ENCODE assay signal across 22 mouse cellular contexts in genomic region chr13:90984073-90984472, GRCm38 (mm10).
"Had no signal": no experiment of that assay in that cellular context is flagged by ENCODE, and none has a peak within 500 bp of the region (broad histone marks: within the 10 kb centered on the region; RNA-seq: fewer than 3 reads in every experiment).

No protein-coding gene starts in this region.

- H3K9me3 ChIP-seq: liver, embryonic 13.5 days; liver, embryonic 15.5 days; lung, embryonic 15.5 days; megakaryocyte, embryonic 14.5 days; neural tube, embryonic 12.5 days had no signal

- DNase-seq: liver, embryonic 13.5 days; liver, postnatal 0 days; lung, adult 2 months; lung, postnatal 14 days; lung, postnatal 36 days; midbrain, embryonic 14.5 days; retina, postnatal 1 day; right cerebral cortex, adult 18-20 months; right cerebral cortex, postnatal 25 days; right cerebral cortex, postnatal 4 days; spleen, adult 18-20 months; thymus, adult 18-20 months; thymus, postnatal 25 days; thymus, postnatal 4 days had no signal

- H3K27me3 ChIP-seq: liver, embryonic 13.5 days; liver, embryonic 15.5 days; lung, embryonic 15.5 days; megakaryocyte, embryonic 14.5 days; neural tube, embryonic 12.5 days had no signal

- H3K4me1 ChIP-seq: liver, embryonic 13.5 days; liver, embryonic 15.5 days; lung, embryonic 15.5 days; neural tube, embryonic 12.5 days had no signal

- H3K4me2 ChIP-seq: liver, embryonic 13.5 days; liver, embryonic 15.5 days; lung, embryonic 15.5 days; midbrain, embryonic 11.5 days; neural tube, embryonic 12.5 days had no signal

- H3K36me3 ChIP-seq: liver, embryonic 13.5 days; liver, embryonic 15.5 days; lung, embryonic 15.5 days; neural tube, embryonic 12.5 days had no signal

- H3K4me3 ChIP-seq: liver, embryonic 13.5 days; liver, embryonic 15.5 days; lung, embryonic 15.5 days; megakaryocyte, embryonic 14.5 days; neural tube, embryonic 12.5 days had no signal

- H3K27ac ChIP-seq: liver, embryonic 13.5 days; liver, embryonic 15.5 days; lung, embryonic 15.5 days; macrophage; neural tube, embryonic 12.5 days had no signal

- ATAC-seq: liver, postnatal 0 days; lung, postnatal 0 days; midbrain, embryonic 16.5 days had no signal

- H3K9ac ChIP-seq: liver, embryonic 13.5 days; liver, embryonic 15.5 days; liver, postnatal 0 days; lung, embryonic 15.5 days; neural tube, embryonic 12.5 days had no signal
